Mouse (Mus musculus) bone marrow macrophage, adult 2 months (primary cell): ENCODE measurements around the gene Fbxo8.

Source experiments
- CTCF ChIP-seq: IDR thresholded peaks from 2 replicates; pipeline ENCODE4 v1.5.1; 2012; ENCODE audit warnings: low read depth, mild to moderate bottlenecking, low read length, moderate library complexity
- POLR2A ChIP-seq: IDR thresholded peaks from 2 replicates; pipeline ENCODE4 v1.6.1; 2012; ENCODE audit warnings: mild to moderate bottlenecking, low read depth, low read length, borderline replicate concordance

DNA sequence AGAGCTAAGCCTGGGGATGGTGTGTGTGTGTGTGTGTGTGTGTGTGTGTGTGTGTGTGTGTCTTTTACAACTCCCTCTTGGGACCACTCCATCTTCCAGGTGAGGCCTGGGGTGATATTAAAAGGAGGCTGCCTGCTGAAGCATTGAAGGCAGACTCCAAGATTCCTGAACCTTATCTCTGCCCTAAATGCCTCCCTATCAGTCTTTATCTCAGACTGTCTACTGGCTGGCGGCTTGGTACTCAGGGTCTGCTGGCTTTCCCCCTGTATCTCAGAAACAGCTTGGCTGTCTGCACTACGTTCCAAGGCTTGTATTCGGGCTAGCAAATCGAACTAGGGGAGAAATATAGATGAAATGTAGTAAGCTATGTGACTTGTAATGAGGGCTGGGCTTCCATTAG, 68.2 kb downstream of the Fbxo8 start:
- TF ChIP-seq POLR2A, result no peak
- no peak for TF ChIP-seq CTCF
